Mouse (Mus musculus): Measurements from ENCODE around the gene Hoxc6. TPM values are rescaled to one million over a fixed set of nuclear protein-coding genes. Genes with fewer than 3 reads are reported as not detected.

Gene Hoxc6
- polyA plus RNA-seq, 2 experiments, result 0.06 TPM; not detected in 1

DNA sequence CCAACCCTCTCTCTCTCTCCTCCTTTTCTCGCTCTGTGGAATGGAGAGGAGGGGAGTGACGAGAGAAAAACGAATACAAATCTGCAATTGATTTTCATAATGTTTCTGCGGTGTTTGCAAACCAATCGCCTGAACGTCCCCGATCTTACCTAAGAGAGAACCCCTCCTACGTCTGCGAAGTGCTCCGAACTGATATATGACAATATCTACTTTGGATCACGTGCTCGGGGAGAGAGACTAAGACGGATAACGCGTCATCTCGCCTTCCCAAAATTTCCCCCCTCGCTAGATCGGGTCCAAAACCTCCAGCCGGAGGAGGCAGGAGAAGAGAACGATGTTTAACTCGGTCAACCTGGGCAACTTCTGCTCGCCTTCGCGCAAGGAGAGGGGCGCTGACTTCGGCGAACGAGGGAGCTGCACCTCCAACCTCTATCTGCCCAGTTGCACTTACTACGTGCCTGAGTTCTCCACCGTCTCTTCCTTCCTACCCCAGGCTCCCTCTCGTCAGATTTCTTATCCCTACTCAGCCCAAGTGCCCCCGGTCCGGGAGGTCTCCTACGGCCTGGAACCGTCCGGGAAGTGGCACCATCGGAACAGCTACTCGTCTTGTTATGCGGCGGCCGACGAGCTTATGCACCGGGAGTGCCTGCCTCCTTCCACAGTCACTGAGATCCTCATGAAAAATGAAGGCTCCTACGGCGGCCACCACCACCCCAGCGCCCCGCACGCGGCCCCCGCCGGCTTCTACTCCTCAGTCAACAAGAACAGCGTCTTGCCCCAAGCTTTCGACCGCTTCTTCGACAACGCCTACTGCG, 43.7 kb upstream of the Hoxc6 start, which contains the start of gene Hoxc11:
Gene Hoxc11, plus strand, starts transcription at position 236 of the 815 bp plus-strand sequence.
- H3K4me2 ChIP-seq (ENCODE audit: low read depth), result no peak within 1 kb of the TSS
- H3K36me3 ChIP-seq (replicated peaks; ENCODE audit: control insufficient read depth, insufficient read depth, low read depth), result no peaks in the 10 kb centered on the region
- no peak within 1 kb of the TSS for H3K27ac ChIP-seq
- no peaks in the 10 kb centered on the region for H3K4me1 ChIP-seq (replicated peaks; ENCODE audit: control insufficient read depth in 2 of 2, insufficient read depth in 2 of 2, low read length in 1 of 2)
- DNase-seq (ENCODE audit: low read depth in 3 of 3, low spot score in 3 of 3) (no peak), ATAC-seq (ENCODE audit: insufficient read depth) (no peak)
- TF ChIP-seq CTCF (IDR thresholded peaks at IDR 0.05; ENCODE audit: low read depth) (no peak), EP300 (IDR thresholded peaks at IDR 0.05; ENCODE audit: low read depth) (no peak)
- no peak within 1 kb of the TSS for H3K9ac ChIP-seq (replicated peaks)
- H3K27me3 ChIP-seq (ENCODE audit: control insufficient read depth, insufficient read depth, low read length), result peaks cover 95% of the 10 kb centered on the region
- H3K4me3 ChIP-seq (ENCODE audit: insufficient read depth in 1 of 2, low read depth in 2 of 2, low read length in 2 of 2), result no peak within 1 kb of the TSS
- 2% methylated on average over 57 of the region's 57 CpGs for WGBS (ENCODE audit: insufficient replicate concordance)
- no peaks in the 10 kb centered on the region for H3K9me3 ChIP-seq (ENCODE audit: control insufficient read depth, low read length)

DNA sequence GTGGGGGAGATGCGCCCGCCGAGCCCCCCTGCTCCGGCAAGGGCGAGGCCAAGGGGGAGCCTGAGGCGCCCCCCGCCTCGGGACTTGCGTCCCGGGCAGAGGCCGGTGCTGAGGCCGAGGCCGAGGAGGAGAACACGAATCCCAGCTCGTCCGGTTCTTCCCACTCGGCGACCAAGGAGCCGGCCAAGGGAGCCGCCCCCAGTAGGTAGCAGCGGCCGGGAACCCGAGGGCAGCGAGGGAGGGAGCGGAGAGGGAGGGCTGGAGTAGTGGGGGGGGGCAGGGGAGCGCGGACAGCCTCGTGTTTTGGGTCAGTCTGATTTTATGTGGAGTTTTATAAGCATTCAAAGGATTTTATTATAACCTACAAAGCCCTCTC, 43.1 kb upstream of the Hoxc6 start:
- no peak for ATAC-seq (ENCODE audit: insufficient read depth)
- H3K27me3 ChIP-seq (ENCODE audit: control insufficient read depth, insufficient read depth, low read length), result peaks cover 95% of the 10 kb centered on the region

DNA sequence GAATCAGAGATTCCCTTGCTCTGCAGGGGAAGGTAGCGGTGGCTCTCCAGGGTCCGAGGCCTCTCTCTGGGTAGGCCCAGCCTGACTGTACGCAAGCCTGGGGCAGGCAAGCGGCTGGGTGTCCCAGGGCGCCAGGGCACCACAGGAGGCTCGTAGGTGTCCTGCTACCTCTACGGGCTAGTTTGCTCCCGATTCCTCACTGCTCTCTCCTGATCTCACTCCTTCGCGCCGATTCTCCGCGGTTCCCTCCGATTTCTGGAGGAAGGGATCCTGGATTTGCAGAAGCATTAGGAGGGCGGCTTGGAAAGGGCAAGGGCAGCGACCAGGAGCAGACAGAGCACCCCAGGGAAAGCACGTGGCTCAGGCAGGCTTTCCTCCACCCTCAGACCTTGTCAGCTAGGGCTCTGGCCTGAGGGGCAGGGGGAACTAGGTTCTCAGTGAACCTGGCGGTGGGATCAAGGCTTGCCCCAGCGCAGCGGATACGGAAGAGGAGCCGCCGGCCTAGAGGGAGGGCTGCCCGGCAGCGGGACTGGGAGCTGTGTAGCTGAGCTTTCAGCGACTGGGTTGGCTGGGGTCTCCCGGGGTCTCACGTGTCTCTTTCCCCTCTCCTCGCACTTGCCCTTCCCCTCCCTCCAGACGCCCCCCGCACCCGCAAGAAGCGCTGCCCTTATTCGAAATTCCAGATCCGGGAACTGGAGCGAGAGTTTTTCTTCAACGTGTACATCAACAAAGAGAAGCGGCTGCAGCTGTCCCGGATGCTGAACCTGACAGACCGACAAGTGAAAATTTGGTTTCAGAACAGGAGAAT, 42.0 kb upstream of the Hoxc6 start:
- H3K27me3 ChIP-seq (ENCODE audit: control insufficient read depth, insufficient read depth, low read length), result peaks cover 96% of the 10 kb centered on the region
- no peak overlapping the region for H3K4me2 ChIP-seq (ENCODE audit: low read depth)
- 1% methylated on average over 39 of the region's 40 CpGs for WGBS (ENCODE audit: insufficient replicate concordance)
- DNase-seq (ENCODE audit: low read depth in 3 of 3, low spot score in 3 of 3), result no peak
- H3K27ac ChIP-seq, result no peak overlapping the region
- H3K4me1 ChIP-seq (replicated peaks; ENCODE audit: control insufficient read depth in 2 of 2, insufficient read depth in 2 of 2, low read length in 1 of 2), result no peaks in the 10 kb centered on the region
- H3K36me3 ChIP-seq (replicated peaks; ENCODE audit: control insufficient read depth, insufficient read depth, low read depth), result no peaks in the 10 kb centered on the region
- ATAC-seq (ENCODE audit: insufficient read depth), result no peak
- H3K9me3 ChIP-seq (ENCODE audit: control insufficient read depth, low read length), result no peaks in the 10 kb centered on the region
- no peak for TF ChIP-seq CTCF (IDR thresholded peaks at IDR 0.05; ENCODE audit: low read depth)
- no peak for TF ChIP-seq EP300 (IDR thresholded peaks at IDR 0.05; ENCODE audit: low read depth)
- no peak overlapping the region for H3K9ac ChIP-seq (replicated peaks)
- H3K4me3 ChIP-seq (ENCODE audit: insufficient read depth in 1 of 2, low read depth in 2 of 2, low read length in 2 of 2), result no peak overlapping the region

More for the DNA sequence above, 43.1 kb upstream of the Hoxc6 start:
- DNase-seq (ENCODE audit: low read depth in 3 of 3, low spot score in 3 of 3), result no peak
- Histone ChIP-seq H3K9ac (replicated peaks) (no peak overlapping the region), H3K4me3 (ENCODE audit: insufficient read depth in 1 of 2, low read depth in 2 of 2, low read length in 2 of 2) (no peak overlapping the region), H3K4me1 (replicated peaks; ENCODE audit: control insufficient read depth in 2 of 2, insufficient read depth in 2 of 2, low read length in 1 of 2) (no peaks in the 10 kb centered on the region), H3K36me3 (replicated peaks; ENCODE audit: control insufficient read depth, insufficient read depth, low read depth) (no peaks in the 10 kb centered on the region), H3K9me3 (ENCODE audit: control insufficient read depth, low read length) (no peaks in the 10 kb centered on the region), H3K27ac (no peak overlapping the region), H3K4me2 (ENCODE audit: low read depth) (no peak overlapping the region)
- TF ChIP-seq CTCF (IDR thresholded peaks at IDR 0.05; ENCODE audit: low read depth) (no peak), EP300 (IDR thresholded peaks at IDR 0.05; ENCODE audit: low read depth) (no peak)
- under 1% methylated on average over 26 of the region's 28 CpGs for WGBS (ENCODE audit: insufficient replicate concordance)

DNA sequence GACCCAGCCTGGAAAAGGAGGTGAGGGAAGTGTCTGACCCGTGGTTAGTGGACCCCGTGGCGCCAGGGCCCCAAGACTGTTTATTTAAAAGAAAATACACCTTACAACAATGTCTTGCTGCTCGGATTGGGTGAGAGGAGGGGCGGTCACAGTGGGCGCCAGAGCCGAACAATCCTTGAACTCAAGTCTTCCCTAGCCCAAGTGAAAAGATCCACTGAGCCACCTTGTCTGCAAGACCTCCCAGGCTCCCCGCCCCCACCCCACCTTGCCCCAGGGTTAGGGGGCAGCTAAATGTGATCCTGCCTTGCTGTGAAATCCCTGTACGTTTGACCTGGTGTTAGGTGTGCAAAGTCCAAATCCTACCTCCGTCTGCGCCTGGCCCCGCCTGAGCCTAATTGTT, 41.2 kb upstream of the Hoxc6 start:
- no peak overlapping the region for H3K4me2 ChIP-seq (ENCODE audit: low read depth)
- no peak overlapping the region for H3K27ac ChIP-seq
- H3K9me3 ChIP-seq (ENCODE audit: control insufficient read depth, low read length), result no peaks in the 10 kb centered on the region
- H3K4me3 ChIP-seq (ENCODE audit: insufficient read depth in 1 of 2, low read depth in 2 of 2, low read length in 2 of 2), result no peak overlapping the region
- H3K27me3 ChIP-seq (ENCODE audit: control insufficient read depth, insufficient read depth, low read length), result peaks cover 95% of the 10 kb centered on the region
- WGBS (ENCODE audit: insufficient replicate concordance), result 1% methylated on average over 12 of the region's 12 CpGs
- no peak overlapping the region for H3K9ac ChIP-seq (replicated peaks)
- no peaks in the 10 kb centered on the region for H3K36me3 ChIP-seq (replicated peaks; ENCODE audit: control insufficient read depth, insufficient read depth, low read depth)
- ATAC-seq (ENCODE audit: insufficient read depth) (no peak), DNase-seq (ENCODE audit: low read depth in 3 of 3, low spot score in 3 of 3) (no peak)
- H3K4me1 ChIP-seq (replicated peaks; ENCODE audit: control insufficient read depth in 2 of 2, insufficient read depth in 2 of 2, low read length in 1 of 2), result no peaks in the 10 kb centered on the region
- TF ChIP-seq EP300 (IDR thresholded peaks at IDR 0.05; ENCODE audit: low read depth), result no peak
- no peak for TF ChIP-seq CTCF (IDR thresholded peaks at IDR 0.05; ENCODE audit: low read depth)

DNA sequence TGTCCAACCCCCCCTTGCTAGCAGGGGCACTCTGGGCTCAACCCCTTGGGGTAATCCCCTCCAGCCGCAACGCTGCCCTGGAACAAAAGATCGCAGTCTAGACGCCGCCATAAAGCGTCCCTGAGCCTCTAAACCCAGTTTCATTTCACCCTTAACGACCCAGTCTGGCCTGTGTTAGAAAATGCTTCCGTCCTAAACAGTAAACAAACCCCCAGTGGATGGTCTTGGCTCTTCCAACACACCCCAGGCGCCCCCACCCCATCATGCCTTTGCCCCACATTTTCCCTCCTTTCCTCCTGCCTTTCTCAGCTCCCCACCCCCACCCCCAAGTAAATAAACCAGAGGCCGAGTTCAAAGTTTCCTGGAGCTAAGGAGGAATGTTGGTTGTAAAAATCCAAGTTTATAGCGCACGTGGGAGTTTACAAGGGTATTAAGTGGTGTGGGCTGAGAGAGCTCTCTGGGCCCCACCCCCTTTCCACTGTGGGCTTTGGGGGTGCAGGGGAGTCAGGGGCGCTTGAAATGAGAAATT, 38.3 kb upstream of the Hoxc6 start:
- ATAC-seq (ENCODE audit: insufficient read depth) (no peak), DNase-seq (ENCODE audit: low read depth in 3 of 3, low spot score in 3 of 3) (no peak)
- Histone ChIP-seq H3K4me3 (ENCODE audit: insufficient read depth in 1 of 2, low read depth in 2 of 2, low read length in 2 of 2) (no peak overlapping the region), H3K9ac (replicated peaks) (no peak overlapping the region), H3K27ac (no peak overlapping the region), H3K4me2 (ENCODE audit: low read depth) (no peak overlapping the region), H3K9me3 (ENCODE audit: control insufficient read depth, low read length) (no peaks in the 10 kb centered on the region), H3K36me3 (replicated peaks; ENCODE audit: control insufficient read depth, insufficient read depth, low read depth) (no peaks in the 10 kb centered on the region), H3K4me1 (replicated peaks; ENCODE audit: control insufficient read depth in 2 of 2, insufficient read depth in 2 of 2, low read length in 1 of 2) (no peaks in the 10 kb centered on the region), H3K27me3 (ENCODE audit: control insufficient read depth, insufficient read depth, low read length) (peaks cover 93% of the 10 kb centered on the region)
- 4% methylated on average over 13 of the region's 13 CpGs for whole genome bisulfite sequencing (ENCODE audit: insufficient replicate concordance)
- TF ChIP-seq EP300 (IDR thresholded peaks at IDR 0.05; ENCODE audit: low read depth) (no peak), CTCF (IDR thresholded peaks at IDR 0.05; ENCODE audit: low read depth) (no peak)
